In the genomic region with DNA sequence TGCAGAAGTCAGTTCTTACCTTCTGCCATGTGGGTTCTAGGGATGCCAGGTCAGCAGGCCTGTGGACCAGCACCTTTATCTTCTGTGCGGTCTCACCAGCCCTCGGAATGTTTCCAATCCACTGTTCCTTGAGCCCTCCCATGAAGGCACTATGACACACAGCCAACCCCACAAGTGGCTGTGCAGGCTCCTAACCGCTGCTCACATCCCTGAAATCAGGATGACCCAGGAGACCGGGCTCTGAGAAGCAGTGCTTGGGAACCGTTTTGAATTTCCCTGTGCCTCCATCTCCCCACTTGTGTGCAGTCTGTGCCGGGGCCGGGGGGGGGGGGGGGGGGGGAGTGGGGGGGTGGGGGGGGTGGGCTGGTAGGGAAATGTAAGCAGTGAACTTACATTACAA, we compare ENCODE assay signal across 20 mouse cellular contexts. TPM values are rescaled to one million over a fixed set of nuclear protein-coding genes. Genes with fewer than 3 reads are reported as not detected.
DNase-seq lines count a peak whose midpoint lies in the region; ATAC-seq and TF ChIP-seq lines count a peak whose summit lies in the region.
"Had no signal": no experiment of that assay in that cellular context is flagged by ENCODE, and none has a peak within 500 bp of the region (broad histone marks: within the 10 kb centered on the region; RNA-seq: fewer than 3 reads in every experiment).

No protein-coding gene starts in this region.

- H3K4me1 ChIP-seq in forebrain, embryonic 10.5 days = peaks cover 97% of the 10 kb centered on the region
- H3K4me1 ChIP-seq in forebrain, embryonic 14.5 days (ENCODE audit: control insufficient read depth, insufficient read depth, low read length) = peaks cover 31% of the 10 kb centered on the region
- peaks cover 87% of the 10 kb centered on the region for H3K4me1 ChIP-seq in heart, embryonic 10.5 days
- H3K4me1 ChIP-seq in E14TG2a.4 (replicated peaks; ENCODE audit: low read depth, low read length) = peaks cover 98% of the 10 kb centered on the region
- peaks cover 72% of the 10 kb centered on the region for H3K4me1 ChIP-seq in embryonic facial prominence, embryonic 13.5 days

- no peak overlapping the region for H3K4me2 ChIP-seq in forebrain, embryonic 14.5 days (ENCODE audit: low read length)
- H3K4me2 ChIP-seq in embryonic facial prominence, embryonic 13.5 days = peak overlapping the region; percentile 26; the same call in 1 of the 2 replicates
- H3K4me2 ChIP-seq: heart, embryonic 11.5 days had no signal

- peak overlapping the region; percentile 69 for H3K27ac ChIP-seq in forebrain, embryonic 10.5 days
- no peak overlapping the region for H3K27ac ChIP-seq in forebrain, embryonic 14.5 days (ENCODE audit: low read depth, low read length)
- 0 out of 2 replicates have a peak overlapping the region, but pooled peaks have one; percentile 31 for H3K27ac ChIP-seq in heart, embryonic 10.5 days
- H3K27ac ChIP-seq in embryonic facial prominence, embryonic 13.5 days = peak overlapping the region; percentile 85

- TF ChIP-seq CTCF in E14TG2a.4 (conservative IDR thresholded peaks at IDR 0.05; ENCODE audit: low read length) = no peak

- intact Hi-C loops in heart, postnatal 10 days (cut with DNase I) = no loop called here

- H3K36me3 ChIP-seq in forebrain, embryonic 10.5 days (replicated peaks) = peaks cover 11% of the 10 kb centered on the region
- H3K36me3 ChIP-seq in forebrain, embryonic 14.5 days (ENCODE audit: control insufficient read depth, insufficient read depth, low read length) = no peaks in the 10 kb centered on the region
- H3K36me3 ChIP-seq in heart, embryonic 10.5 days = 0 out of 2 replicates have a peak, but pooled peaks cover 4% of the 10 kb centered on the region
- peaks cover 75% of the 10 kb centered on the region for H3K36me3 ChIP-seq in E14TG2a.4 (ENCODE audit: insufficient read depth, low read length)
- no peaks in the 10 kb centered on the region for H3K36me3 ChIP-seq in embryonic facial prominence, embryonic 13.5 days

- no peak for ATAC-seq in forebrain, embryonic 14.5 days
- ATAC-seq in embryonic facial prominence, embryonic 13.5 days (ENCODE audit: insufficient number of reproducible peaks, insufficient read depth, low FRiP score, low TSS enrichment, low read depth) = no peak
- ATAC-seq: CD4-positive, CD25-positive, alpha-beta regulatory T cell, adult 4 months; forebrain, embryonic 16.5 days; hindbrain, postnatal 0 days had no signal

- no peak overlapping the region for H3K9ac ChIP-seq in forebrain, embryonic 14.5 days (ENCODE audit: low read length)
- H3K9ac ChIP-seq in embryonic facial prominence, embryonic 13.5 days = no peak overlapping the region

- 59% methylated on average over 4 of the region's 7 CpGs for WGBS in forebrain, embryonic 10.5 days
- WGBS in forebrain, embryonic 14.5 days = 46% methylated on average over 5 of the region's 7 CpGs
- WGBS in heart, embryonic 10.5 days = 64% methylated on average over 6 of the region's 7 CpGs
- 28% methylated on average over 5 of the region's 7 CpGs for WGBS in embryonic facial prominence, embryonic 13.5 days

- H3K27me3 ChIP-seq in forebrain, embryonic 10.5 days (ENCODE audit: poor library complexity, severe bottlenecking) = no peaks in the 10 kb centered on the region
- H3K27me3 ChIP-seq in forebrain, embryonic 14.5 days (replicated peaks; ENCODE audit: control insufficient read depth, insufficient read depth, low read length) = no peaks in the 10 kb centered on the region
- no peaks in the 10 kb centered on the region for H3K27me3 ChIP-seq in heart, embryonic 10.5 days (ENCODE audit: insufficient read depth, poor library complexity, severe bottlenecking)
- no peaks in the 10 kb centered on the region for H3K27me3 ChIP-seq in E14TG2a.4 (ENCODE audit: insufficient read depth, low read length)
- H3K27me3 ChIP-seq in embryonic facial prominence, embryonic 13.5 days = no peaks in the 10 kb centered on the region

- DNase-seq in forebrain, embryonic 10.5 days (ENCODE audit: extremely low spot score, low spot score) = no peak
- DNase-seq in forebrain, embryonic 14.5 days (ENCODE audit: low spot score) = no peak
- DNase-seq in heart, embryonic 10.5 days (ENCODE audit: low spot score) = no peak
- DNase-seq in heart, postnatal 10 days = no peak
- no peak for DNase-seq in frontal cortex, postnatal 25 days (ENCODE audit: low spot score in 2 of 2)
- DNase-seq: adrenal gland, adult 2 months; cerebellum, adult 18-20 months; cerebellum, postnatal 25 days; gastrocnemius, postnatal 36 days; kidney, adult 9 months; kidney, postnatal 25 days; layer of hippocampus, postnatal 36 days; thymus, adult 2 months; thymus, postnatal 4 days had no signal

- H3K9me3 ChIP-seq in forebrain, embryonic 10.5 days = no peaks in the 10 kb centered on the region
- H3K9me3 ChIP-seq in forebrain, embryonic 14.5 days (replicated peaks; ENCODE audit: control insufficient read depth, low read length) = no peaks in the 10 kb centered on the region
- H3K9me3 ChIP-seq in heart, embryonic 10.5 days = no peaks in the 10 kb centered on the region
- no peaks in the 10 kb centered on the region for H3K9me3 ChIP-seq in E14TG2a.4 (ENCODE audit: low read length)
- no peaks in the 10 kb centered on the region for H3K9me3 ChIP-seq in embryonic facial prominence, embryonic 13.5 days

- no peak overlapping the region for H3K4me3 ChIP-seq in forebrain, embryonic 10.5 days
- no peak overlapping the region for H3K4me3 ChIP-seq in forebrain, embryonic 14.5 days (ENCODE audit: low read depth, low read length)
- H3K4me3 ChIP-seq in heart, embryonic 10.5 days = no peak overlapping the region
- H3K4me3 ChIP-seq in E14TG2a.4 (replicated peaks; ENCODE audit: low read length) = peak overlapping the region; percentile 50
- H3K4me3 ChIP-seq in embryonic facial prominence, embryonic 13.5 days = no peak overlapping the region

RNA-seq across cellular contexts. Expression of a gene that starts 43.7 kb away (rescaled TPM):
- polyA plus RNA-seq in forebrain, embryonic 10.5 days (2016; fragmentation: Nextera tagmentation; extraction: Ambion mirVana) = 33.3 and 33.4 TPM in 2 replicates
- 17.6 and 18.3 TPM in 2 replicates for polyA plus RNA-seq in forebrain, embryonic 14.5 days (2014; fragmentation: Nextera tagmentation; extraction: Ambion mirVana)
- 14.8 and 20.8 TPM in 2 replicates for polyA plus RNA-seq in heart, embryonic 10.5 days (2016; fragmentation: Nextera tagmentation; extraction: Ambion mirVana)
- total RNA-seq in heart, postnatal 10 days (2021) = 10 to 100 TPM; 20.1 to 24.4 TPM
- 20.1 and 21.9 TPM in 2 replicates for polyA plus RNA-seq in embryonic facial prominence, embryonic 13.5 days (2015; fragmentation: Nextera tagmentation; extraction: Ambion mirVana)

RNA-seq across cellular contexts. Expression of a gene that starts 46.9 kb away (rescaled TPM):
- polyA plus RNA-seq in forebrain, embryonic 10.5 days (2016; fragmentation: Nextera tagmentation; extraction: Ambion mirVana) = 462 and 476 TPM in 2 replicates
- polyA plus RNA-seq in forebrain, embryonic 14.5 days (2014; fragmentation: Nextera tagmentation; extraction: Ambion mirVana) = 315 and 338 TPM in 2 replicates
- polyA plus RNA-seq in heart, embryonic 10.5 days (2016; fragmentation: Nextera tagmentation; extraction: Ambion mirVana) = 830 and 1,266 TPM in 2 replicates
- 1,000 to 10,000 TPM; 1,610 to 1,731 TPM for total RNA-seq in heart, postnatal 10 days (2021)
- 514 and 560 TPM in 2 replicates for polyA plus RNA-seq in embryonic facial prominence, embryonic 13.5 days (2015; fragmentation: Nextera tagmentation; extraction: Ambion mirVana)
